Mouse (Mus musculus) retina, postnatal 7 days (tissue): ENCODE results near the gene Vcpkmt.
"Not testable (repeated sequence)": the region's sequence is repeated elsewhere in the genome, so short reads cannot be mapped to it uniquely, and the experiment has no call there.

Experiments used
- DNase-seq: peaks from one replicate; pipeline ENCODE4 v3.0.0-alpha.2; 2012; ENCODE audit warnings: low read depth, low spot score

Vcpkmt gene

DNA sequence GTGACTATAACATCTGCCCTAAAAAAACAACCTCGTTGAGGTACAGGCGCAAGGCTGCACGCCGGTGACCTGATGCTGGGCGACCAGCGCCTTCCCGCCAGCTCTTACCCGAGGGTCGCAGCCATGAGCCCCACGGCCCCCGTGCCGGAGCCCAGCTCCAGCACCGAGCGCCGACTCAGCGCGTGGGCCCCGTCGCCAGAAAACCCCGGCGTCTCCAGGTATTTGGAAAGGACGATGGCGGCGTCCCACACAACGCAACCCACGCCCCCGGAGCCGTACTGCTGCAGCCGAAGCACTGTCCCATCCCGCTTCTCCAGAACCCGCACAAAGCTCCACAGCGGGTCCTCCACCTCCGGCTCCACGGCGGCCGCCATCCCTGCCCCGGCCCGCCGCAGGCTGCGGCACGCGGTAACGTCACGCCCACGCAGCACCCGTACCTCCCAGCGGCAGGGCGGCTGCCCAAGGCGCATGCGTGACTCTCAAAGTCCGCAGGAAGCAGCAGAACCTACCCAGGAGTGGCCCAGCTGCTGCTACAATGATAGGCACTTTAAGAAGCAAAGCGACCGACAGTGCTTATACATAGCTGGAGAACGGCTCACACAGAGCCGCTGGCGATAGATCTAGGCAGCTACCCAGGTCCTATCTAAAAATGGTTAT, at the start of gene Vcpkmt:
Gene Vcpkmt, minus strand, starts transcription at position 416 of the 657 bp plus-strand sequence.
- DNase-seq = peak; percentile 77

DNA sequence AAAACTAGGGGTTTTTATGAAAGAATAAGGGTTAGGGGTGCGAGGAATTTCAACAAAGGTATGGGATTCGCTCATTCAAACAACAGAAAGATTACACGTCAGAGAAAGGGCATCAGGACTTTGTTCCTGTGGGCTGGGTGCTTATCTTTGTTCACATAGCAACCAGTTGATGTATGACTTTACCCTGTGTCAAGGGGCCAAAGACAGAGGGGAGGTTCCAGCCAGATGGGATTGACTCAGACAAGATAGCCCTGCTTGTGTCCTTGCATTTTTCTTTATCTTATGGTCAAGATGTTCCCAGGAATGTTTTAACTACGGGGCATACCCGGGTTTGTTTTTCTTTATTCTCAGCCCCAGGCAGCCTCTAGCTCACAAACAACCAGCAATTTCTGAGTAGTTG, 35.8 kb upstream of the Vcpkmt start:
- not testable (repeated sequence) for DNase-seq

DNA sequence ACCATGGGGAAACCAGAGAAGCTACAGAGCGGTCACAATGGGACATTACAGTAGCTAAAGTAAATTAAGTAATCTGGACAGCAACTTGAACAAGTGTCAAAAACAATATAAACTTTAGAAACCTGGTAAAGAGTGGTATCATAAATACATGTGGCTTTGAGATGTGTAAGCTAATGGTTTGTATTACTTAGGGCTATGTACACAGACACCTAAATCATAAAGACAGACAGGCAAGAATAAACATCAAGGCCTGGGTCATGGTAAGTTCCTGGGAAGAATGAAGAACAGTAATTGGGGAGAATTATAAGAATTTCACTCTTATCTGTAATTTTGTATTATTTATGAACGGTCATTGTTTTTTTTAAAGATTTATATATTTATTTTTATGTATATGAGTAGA, 21.5 kb upstream of the Vcpkmt start:
- no peak for DNase-seq

DNA sequence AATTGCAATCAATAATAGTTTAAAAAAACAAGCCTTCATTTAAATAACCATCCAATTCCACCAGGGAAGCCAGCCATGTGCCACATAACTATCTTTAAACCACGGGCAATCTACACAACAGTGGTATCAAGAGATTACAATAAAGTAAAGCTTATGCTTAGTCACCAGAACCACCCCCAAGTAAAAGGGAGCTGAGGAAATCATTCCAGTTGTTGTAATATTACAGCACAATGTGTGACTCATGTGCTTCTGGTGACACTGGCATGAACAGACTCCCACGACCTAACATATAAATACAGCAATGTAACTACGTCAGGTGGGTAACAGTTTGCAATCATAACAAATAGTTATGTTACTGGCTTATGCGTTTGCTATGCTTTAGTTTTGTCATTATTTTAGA, 14.6 kb upstream of the Vcpkmt start:
- DNase-seq = no peak

DNA sequence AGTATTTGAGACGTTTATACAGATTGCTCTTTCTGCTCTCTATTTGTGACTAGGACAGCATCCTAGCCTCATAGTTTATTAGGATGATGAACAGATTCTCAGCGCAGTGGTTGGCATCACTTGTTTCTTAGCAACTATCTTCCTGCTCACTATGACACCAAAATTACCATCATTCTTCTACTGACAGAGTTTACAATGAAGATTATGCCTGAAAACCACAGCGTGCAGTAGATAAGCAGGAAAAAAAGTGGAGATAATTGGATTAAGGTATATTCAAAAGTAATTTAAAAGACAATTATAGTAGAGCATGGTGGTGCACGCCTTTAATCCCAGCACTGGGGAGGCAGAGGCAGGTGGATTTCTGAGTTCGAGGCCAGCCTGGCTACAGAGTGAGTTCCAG, 10.3 kb upstream of the Vcpkmt start:
- no peak for DNase-seq

DNA sequence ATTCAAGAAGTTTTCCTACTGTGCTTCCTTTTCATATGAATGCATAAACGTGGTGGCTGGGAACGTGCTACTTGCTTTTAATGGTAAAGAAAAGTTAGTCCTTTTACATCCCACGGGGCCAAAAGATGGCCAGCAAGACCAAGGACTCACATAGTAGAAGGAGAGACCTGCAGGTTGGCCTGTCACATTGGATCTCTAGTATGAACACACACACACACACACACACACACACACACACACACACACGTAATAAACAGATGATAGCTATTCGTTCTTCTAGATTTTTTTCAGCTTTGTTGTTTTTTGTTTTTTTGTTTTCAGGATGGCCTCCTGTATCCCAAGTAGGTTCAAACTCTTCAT, 422 bp upstream of the Vcpkmt start:
- DNase-seq = no peak

DNA sequence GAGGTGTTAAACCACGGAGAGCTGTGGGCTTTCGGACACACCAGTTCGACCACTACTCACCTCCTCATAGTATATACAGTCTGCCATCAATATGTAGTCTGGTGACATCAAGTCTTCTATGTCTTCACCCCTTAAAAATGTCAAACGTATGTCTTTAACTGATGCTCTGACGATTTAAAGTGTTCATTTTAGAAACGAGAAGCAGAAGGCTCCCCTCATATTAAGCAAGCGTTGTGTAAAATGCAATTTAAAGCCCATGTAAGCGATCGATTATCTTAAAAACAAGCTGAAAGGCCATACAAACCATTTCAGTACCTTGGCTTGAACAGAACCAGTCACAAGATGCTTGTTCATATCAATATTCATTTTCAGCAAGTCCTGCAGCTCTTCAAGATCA, 614 bp downstream of the Vcpkmt start:
- DNase-seq = no peak

DNA sequence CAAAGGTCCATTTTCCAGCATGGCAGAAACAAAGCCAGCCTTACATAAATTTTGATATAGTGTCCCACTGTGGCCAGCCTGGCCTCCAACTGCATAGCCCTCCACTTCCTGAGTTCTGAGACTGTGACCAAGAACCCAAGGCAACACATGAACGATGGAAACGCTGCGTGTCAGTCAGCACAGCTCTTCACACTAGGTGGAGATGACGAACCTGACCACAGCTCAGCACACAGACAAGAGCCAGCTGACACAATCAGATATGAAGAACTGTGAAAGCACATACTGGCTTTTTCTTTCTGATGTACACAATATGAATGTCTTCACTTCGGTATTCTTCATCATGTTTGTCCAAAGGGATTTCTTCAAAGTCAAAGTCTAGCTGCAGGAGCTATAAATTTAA, 3.2 kb downstream of the Vcpkmt start:
- DNase-seq = no peak

DNA sequence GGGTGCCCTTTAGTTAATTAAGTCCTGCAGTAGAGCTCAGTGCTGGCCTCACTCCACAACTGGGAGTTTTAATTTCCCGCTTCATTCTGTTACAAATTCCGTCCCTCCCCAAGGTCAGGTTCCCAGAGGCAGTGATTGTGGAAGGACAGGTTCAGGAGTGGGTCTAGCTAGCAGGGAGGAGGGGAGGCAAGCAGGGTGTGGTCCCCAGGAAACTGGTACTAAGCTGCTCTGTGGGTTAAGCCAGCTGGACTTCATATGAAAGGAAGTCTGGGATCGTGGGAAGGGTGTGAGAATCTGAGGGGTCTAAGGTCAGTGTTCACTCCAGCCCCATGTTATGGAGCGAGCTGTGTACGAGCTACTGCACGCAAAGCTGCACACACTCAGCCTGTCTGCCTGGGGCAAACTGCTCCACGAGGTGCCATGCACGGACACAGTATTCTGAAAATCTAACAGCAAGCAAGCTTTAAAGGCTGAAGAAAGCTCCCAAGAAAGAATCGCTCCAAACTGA, 6.7 kb downstream of the Vcpkmt start:
- no peak for DNase-seq

DNA sequence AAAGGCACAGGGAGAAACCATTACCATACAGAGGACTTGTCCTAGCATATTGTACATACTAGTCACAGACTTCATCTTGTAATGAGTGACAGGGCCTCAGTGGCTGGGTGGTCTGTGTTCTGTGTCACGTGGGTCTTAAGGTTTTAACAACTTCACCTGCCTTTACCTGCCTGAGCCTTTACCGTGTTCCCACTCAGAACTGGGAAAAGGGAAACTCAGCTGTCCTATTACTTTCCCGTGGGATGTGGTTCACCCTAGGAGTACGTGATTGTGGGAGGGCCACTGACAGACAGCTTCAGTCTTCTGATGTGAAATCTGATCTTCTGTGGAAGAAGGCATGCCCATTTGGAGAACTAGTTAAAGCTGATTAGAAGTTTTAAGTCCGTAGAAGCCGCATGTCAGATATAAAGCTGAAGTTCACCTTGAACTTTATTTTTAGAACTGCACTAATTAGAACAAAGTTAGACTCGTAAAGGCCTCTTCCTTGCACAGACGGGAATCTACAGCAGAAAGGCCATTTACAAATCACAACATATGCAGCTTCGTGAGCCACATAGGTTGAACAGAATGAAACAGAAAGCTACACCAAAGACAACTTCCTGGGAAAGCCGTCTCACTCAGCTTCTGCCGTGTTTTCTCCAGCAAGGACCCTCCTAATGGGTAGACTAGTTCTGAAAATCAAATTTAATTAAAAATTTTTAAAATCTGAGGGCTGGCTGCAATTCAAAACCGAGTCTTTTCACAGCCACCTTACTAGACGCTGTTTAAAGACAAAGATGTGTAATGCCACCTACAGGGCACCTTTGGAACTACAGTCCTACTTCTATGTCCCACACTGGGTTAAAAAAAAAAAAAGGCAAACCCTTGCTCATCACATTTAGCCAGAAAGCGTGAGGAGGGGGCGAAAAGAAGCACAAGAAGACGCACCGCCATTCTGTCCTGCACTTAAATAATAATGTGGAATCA, 8.6 kb downstream of the Vcpkmt start:
- peak; percentile 65 for DNase-seq

DNA sequence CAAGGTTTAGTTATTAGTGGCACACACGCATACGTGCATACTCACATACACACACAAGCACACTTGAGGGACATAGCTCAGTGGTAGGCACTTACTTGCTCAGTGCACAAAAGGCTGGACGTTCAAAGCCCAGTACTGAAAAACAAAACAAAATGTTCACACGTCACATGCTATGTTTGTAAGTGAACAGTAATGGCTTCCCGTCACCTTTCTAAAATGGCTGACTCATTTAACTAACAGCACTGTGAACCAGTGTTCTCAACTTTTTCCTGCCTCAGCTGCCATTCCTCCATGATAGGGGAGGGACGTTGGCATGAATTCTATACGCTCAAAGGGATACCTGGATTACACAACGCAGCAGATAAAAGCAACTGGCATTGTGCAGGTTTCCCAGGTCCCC, 9.6 kb downstream of the Vcpkmt start:
- no peak for DNase-seq

DNA sequence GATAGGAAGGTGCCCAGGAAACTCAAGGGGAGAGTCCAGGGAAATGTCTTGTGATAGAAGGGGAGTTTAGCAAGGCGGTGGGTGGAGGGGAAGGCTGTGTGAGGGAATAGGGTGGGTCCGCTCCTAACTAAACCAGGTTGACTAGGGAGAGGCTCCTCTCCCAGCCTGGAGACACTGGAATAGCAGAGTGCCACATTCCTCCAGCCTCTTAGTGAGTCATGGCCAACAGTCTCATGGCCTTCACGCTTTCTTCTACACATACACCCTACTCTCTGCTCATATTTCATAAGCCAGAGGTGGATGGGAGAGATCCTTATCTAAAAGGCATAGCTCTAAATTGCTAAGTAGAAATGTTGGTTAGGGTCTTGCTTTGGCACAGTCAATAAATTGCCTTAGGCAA, 12.9 kb downstream of the Vcpkmt start:
- DNase-seq = no peak

DNA sequence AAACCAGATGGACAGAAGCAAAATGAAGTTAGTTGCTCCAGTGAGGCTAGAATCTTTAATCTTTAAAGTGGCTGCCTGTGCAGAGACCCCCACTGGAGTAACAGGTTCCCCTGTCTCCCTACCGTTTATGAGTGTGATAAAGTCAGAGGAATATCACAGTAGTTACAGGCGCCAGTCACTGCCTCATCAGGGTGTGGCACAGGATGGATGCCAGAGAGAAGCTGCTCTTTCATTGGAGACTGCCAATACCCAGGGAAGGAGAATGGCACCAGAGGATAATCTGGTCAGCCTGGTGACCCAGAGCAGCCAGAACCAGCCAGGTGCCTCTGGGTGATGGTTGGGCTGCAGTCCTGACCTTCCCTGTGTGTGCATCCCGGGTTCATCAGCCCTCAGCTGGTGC, 14.6 kb downstream of the Vcpkmt start:
- DNase-seq = no peak

DNA sequence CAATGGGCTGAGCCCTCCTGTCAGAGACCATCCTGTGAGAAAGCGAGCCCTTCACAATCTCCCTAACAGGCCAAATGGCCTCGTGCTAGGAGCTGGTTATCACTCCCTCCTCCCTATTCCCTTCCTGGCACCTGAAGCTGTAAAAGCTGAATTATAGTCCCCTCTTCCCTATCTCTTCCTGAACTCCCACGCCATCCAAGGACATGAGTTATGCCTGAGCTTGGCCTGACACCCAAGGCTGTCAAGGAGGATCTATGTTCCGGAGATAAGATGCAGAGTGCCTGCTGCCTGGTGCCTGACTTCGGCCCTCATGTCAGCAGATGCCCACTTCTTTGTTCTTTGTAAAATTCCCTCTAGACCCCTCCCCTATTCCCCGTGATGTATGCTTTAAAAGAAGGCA, 21.8 kb downstream of the Vcpkmt start:
- not testable (repeated sequence) for DNase-seq

DNA sequence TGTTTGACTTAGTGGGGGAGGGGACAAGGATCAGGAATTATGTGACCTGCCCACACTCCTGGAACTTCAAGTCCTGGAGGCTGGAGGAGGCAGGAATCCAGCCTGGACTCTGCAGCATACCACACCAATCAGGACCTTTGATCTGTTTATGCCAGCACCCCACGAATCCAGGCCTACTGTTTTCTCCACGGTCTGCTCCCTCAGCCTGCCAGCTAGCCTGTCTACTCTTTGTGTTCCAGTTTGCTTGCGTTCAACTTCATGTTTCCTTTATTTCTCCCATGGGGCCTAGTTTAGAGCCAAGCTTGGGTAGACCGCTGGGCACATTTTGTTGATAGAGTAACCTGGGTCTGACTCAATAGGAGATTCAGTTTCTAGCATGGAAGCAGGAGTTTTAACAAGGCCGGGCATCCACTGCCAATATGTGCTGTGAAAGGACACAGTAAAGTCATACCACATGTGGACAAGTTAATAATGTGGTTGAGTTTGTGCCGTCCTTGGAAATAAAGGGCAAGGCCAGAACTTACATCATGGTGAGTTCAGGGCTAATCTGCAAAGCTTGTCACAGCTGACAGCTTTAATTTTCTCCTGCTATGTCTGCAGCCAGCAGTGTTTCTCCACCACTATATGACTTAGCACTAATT, 26.5 kb downstream of the Vcpkmt start:
- no peak for DNase-seq

DNA sequence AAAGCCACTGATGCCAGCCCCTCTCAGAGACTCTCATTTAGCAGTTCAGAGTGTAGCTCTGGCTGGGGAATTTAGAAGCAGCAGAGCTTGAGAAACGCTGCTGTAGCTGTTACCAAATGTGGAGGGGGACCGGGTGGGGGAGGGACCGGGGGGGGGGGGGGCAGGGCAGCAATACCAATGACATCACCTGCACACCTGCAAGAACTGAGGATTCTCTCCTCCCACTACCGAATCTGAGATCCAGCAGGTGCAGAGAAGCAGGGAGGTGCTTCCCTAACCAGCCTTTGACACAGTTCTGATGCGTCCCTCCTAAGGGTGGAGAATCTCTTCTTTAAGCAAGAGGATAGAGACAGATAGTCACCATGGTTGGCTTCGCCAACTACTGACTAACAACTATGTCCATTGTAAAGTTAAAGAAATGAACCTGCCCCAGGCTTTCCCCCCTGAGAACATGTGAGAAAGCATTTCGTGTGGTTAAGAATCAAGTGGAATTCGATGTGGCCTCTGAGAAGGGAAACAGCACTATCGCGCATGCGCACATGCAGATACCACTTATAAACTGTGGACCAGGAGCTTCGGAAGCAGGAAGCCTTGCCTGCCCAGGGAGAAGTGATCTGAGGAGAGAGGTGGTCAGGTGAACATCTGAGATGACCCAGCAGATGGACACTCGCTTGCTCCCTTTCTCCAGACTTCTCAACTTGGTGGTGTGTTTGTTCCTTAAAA, 37.2 kb downstream of the Vcpkmt start:
- no peak for DNase-seq

DNA sequence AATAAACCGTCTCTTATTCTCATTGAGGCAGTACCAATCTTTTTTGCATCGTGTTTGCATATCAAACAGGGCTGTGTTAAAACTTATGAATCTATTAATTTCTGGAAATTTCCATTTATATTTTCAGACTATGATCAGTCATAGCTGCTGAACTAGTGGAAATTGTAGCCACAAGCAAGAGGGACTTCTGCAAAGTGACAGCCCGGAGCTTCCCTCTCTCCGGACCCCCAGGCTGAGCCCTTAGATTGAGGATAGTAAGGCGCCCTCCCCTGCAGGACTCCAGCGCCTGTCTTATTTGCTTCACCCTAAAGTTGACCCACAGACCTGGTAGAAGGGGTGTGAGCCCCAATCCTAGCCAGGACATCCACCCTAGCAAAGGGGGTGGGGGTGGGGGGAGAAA, 37.8 kb downstream of the Vcpkmt start:
- DNase-seq = no peak

DNA sequence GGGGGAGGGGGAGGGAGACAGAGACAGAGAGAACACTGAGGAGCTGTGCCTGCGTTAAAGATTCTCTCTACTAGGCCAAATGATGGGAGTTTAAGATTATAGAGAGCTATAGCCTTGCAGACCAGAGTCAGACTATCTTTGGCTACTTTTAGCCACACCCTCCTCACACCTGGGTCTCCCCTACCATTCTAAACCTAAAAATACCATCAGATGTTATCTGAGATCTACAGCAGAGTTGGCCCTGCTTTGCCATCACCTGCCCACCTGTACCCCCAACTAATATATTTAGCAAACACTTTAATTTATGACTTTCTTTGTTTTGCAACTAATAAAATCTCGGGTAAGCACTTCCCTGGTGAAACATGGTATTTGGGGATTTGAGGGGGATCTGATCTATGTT, 38.3 kb downstream of the Vcpkmt start:
- DNase-seq = no peak

DNA sequence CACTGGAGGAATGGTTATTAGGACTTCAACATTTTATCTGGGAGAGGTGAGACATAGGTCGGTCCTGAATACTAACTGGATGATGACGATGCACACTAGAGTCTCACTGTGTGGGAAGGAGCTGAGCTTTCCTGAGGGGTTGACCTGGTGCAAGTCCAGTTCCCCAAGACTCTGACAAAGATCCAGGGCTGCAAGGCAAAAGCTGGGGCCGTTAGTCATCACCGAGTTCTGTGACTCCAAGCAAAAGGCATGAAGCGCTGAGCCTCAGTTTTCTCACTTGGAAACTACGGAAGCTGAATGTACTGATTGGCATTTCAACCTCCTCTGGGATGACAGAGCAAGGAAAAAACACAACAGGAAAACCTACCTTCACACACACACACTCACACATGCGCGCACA, 40.5 kb downstream of the Vcpkmt start:
- DNase-seq = no peak

DNA sequence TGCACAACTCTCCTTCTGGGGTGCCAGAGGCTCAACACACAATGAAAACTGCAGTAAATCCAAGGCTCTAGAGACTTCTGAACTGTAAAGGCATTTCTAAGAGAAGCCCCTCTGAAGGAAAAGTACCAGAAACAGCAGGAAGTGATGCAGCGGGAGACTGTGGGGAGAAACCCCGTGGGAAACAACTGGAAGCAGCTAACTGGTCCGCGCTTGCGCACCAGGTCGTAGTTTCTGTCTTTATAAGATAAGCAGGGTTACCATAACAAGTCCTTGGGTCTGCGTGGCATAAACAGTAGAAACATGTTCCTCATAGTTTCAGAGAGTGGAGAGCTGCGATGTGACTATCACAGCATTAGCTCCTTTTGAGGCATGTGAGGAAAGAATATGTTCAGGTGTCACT, 41.2 kb downstream of the Vcpkmt start:
- no peak for DNase-seq

DNA sequence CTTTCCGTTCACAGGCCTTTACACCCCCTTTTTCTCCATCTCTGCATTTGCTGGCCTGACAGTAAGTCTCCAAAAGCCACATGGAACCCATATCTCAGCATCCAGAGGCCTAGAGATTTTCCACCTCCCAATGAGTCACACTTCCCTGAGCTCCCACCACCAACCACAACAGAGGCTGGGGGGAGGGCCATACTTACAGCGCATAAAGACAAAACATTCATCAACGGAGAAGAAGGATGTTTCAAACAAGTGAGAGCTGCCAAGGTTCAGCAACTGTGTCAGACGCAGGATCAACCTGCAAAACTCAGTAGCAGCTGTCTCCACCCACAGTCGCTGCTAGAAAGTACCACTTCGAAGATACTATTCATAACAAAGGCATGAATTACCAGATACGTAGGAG, 43.5 kb downstream of the Vcpkmt start:
- DNase-seq = no peak
